Mouse (Mus musculus) hematopoietic multipotent progenitor cell, adult 10-12 weeks (in vitro differentiated cells): ENCODE results near the gene Epyc. TPM values are rescaled to one million over a fixed set of nuclear protein-coding genes. Genes with fewer than 3 reads are reported as not detected.

ENCODE experiments used
- polyA plus RNA-seq: library from polyadenylated mRNA; stranded (reverse); fragments of >175 nt; gene quantifications from 2 replicates; pipeline ENCODE4 v1.2.3, GENCODE M21; 2012; ENCODE audit warnings: low replicate concordance

Epyc gene
- polyA plus RNA-seq, result not detected in 2 replicates

DNA sequence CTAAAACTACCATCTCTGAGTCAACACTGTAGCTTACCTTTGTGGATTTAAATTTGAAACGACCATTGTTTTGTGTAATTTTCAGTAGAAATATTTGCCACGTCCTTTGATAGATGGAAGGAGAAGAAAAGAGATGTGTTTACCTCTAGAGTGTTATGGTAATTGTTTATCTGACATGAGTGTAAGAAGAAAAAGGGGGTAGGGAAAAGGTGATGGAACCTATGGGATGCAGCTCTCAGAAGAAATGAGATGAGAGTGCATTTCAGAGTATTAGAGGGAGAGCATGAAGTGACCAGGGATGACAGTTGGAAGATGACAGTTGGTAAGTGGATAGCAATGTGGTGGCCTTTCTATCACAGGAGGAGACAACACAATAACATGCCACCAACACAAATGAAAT lies at the start of gene Epyc:
Gene Epyc (plus strand): TSS at position 301 of the 400 bp plus-strand sequence.

DNA sequence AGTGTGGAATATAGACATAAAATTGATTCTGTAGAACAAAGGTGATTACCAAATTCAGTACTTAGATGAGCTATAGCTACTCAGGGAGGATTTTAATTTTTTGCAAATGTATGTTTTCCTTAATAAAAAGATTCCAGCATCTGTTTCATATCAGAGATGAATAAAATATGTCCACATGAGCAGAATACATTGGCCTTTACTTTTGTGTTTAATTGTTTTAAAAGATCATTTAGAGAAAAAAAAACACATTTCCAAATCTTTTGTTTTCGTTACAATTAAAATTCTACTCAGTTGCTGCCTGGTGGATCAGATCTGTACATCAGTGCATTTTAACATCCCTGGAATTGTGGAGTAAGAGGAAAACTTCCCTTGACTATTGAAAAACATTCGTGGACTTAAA lies 37.3 kb upstream of the Epyc start, which contains the start of gene Kera:
Gene Kera (plus strand): TSS at position 301 of the 400 bp plus-strand sequence.

DNA sequence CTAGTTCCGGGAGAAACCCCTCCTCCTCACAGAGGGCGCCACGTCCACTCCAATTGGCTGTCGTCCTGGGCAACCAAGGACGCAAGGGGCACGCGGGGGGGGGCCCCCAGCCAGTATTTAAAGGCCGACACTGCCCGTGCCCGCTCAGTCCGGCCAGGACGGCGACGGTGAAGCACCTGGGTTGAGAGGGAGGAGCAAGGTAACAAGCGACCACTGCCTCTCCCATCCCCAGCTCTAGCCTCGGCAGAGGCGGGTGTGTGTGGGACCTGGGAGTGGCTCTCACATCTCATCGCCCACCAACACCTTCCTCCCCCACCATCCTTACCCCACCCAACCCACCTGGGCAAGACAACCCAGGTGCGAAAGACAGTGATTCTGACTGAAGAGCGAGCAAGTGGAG lies 49.0 kb downstream of the Epyc start, which contains the start of gene Ccer1:
Gene Ccer1 (plus strand): TSS at position 147 of the 400 bp plus-strand sequence.

DNA sequence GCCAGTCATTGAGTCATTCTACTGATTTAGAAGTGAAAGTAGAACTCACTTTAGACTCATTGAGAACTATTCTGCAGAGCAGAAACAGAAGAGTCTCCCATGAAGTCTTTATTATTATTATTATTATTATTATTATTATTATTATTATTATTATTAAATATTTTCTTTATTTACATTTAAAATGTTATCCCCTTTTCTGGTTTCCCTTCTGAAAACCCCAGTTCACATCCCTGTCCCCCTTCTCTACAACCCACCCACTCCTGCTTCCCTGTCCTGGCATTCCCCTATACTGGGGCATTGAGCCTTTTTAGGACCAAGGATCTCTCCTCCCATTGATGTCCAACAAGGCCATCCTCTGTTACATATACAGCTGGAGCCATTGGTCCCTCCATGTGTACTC lies 82.8 kb downstream of the Epyc start, which contains the start of gene C030005K15Rik:
Gene C030005K15Rik (minus strand): TSS at position 101 of the 400 bp plus-strand sequence.

Other genes starting within 250 kb of the Epyc start
- 0.09 TPM in 1 of 2 replicates, not detected in the other for gene Dcn, start 164.5 kb upstream of the Epyc start, polyA plus RNA-seq
- not detected in 2 replicates for gene Lum, start 78.9 kb upstream of the Epyc start, polyA plus RNA-seq
- not detected in 2 replicates for gene Kera, start 37.2 kb upstream of the Epyc start, polyA plus RNA-seq
- gene Ccer1, start 49.0 kb downstream of the Epyc start, polyA plus RNA-seq, result not detected in 2 replicates
- gene C030005K15Rik, start 82.7 kb downstream of the Epyc start, polyA plus RNA-seq, result not detected in 2 replicates